ENCODE assay signal across 30 mouse cellular contexts in the genomic region with DNA sequence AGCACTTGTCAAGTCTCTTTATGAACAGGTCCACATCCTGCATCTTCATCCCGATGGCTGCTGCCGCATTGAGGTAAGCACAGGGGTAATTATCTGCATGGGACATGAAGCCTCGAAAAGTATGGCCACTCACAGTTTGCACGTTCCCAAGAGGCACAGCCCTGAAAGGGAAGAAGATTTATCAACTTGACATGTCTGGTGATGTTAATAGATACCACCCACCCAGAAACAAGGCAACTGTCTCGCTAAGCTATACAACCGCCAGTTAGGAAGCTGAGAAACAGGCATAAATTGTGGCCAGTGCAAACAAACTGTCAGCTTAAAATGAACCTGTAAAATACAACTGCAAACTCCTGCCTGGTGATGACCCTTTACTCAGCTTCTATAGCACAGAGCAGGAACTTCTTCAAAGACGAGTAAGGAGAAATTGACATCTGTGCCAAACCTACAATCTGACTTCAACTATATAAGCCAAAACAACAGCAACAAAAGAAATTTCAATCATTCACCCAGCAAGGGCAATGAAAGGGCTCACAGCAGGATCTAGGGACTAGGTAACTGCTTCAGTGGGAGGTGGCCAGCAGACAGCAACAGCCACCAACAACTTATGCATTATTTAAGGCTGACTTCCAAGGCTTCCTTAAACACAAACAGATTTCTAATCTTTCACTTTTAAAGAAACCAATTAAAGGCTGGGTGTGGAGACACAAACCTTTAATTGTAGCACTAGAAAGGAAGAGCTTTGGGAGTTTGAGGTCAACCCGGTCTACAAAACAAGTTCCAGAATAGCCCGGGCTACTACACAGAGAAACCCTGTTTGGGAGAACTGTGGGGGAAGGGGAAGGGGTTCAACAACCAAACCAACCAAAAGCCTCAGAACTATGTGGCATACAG. TPM values are rescaled to one million over a fixed set of nuclear protein-coding genes. Genes with fewer than 3 reads are reported as not detected.
A peak's percentile ranks its signal among the peaks of the same experiment; 100 is the strongest.
DNase-seq lines count a peak whose midpoint lies in the region; ATAC-seq and TF ChIP-seq lines count a peak whose summit lies in the region.
"Had no signal": no experiment of that assay in that cellular context is flagged by ENCODE, and none has a peak within 500 bp of the region (broad histone marks: within the 10 kb centered on the region; RNA-seq: fewer than 3 reads in every experiment).

No protein-coding gene starts in this region.

- no peak for TF ChIP-seq CTCF in stomach, postnatal 0 days (IDR thresholded peaks at IDR 0.05; ENCODE audit: low read depth)

- H3K9me3 ChIP-seq in hindbrain, embryonic 11.5 days (ENCODE audit: control insufficient read depth, low read length) = no peaks in the 10 kb centered on the region
- no peaks in the 10 kb centered on the region for H3K9me3 ChIP-seq in hindbrain, embryonic 14.5 days (ENCODE audit: control insufficient read depth, low read length)
- peaks cover 4% of the 10 kb centered on the region; the same call in 1 of the 2 replicates for H3K9me3 ChIP-seq in stomach, embryonic 14.5 days (ENCODE audit: control insufficient read depth, low read depth, low read length)
- H3K9me3 ChIP-seq in stomach, postnatal 0 days (ENCODE audit: control insufficient read depth, low read length) = no peaks in the 10 kb centered on the region
- H3K9me3 ChIP-seq: embryonic facial prominence, embryonic 12.5 days; forebrain, embryonic 13.5 days; heart, embryonic 15.5 days; limb, embryonic 10.5 days; liver, embryonic 15.5 days; lung, embryonic 15.5 days; midbrain, embryonic 12.5 days; neural tube, embryonic 13.5 days had no signal

- H3K36me3 ChIP-seq in hindbrain, embryonic 11.5 days (ENCODE audit: control insufficient read depth, insufficient read depth, low read length) = 0 out of 2 replicates have a peak, but pooled peaks cover 7% of the 10 kb centered on the region
- H3K36me3 ChIP-seq in hindbrain, embryonic 14.5 days (replicated peaks; ENCODE audit: control insufficient read depth, insufficient read depth) = peaks cover 42% of the 10 kb centered on the region
- peaks cover 28% of the 10 kb centered on the region for H3K36me3 ChIP-seq in stomach, embryonic 14.5 days (ENCODE audit: control insufficient read depth, insufficient read depth, low read length)
- H3K36me3 ChIP-seq in stomach, postnatal 0 days (ENCODE audit: control insufficient read depth, insufficient read depth, low read length) = peaks cover 26% of the 10 kb centered on the region

- 48% methylated on average over 9 of the region's 9 CpGs for WGBS in hindbrain, embryonic 11.5 days
- WGBS in hindbrain, embryonic 14.5 days = 41% methylated on average over 9 of the region's 9 CpGs
- WGBS in stomach, embryonic 14.5 days = 25% methylated on average over 9 of the region's 9 CpGs
- WGBS in stomach, postnatal 0 days = 39% methylated on average over 9 of the region's 9 CpGs

- ATAC-seq in hindbrain, embryonic 11.5 days (ENCODE audit: low FRiP score) = peak; percentile 57; the same call in 1 of the 2 replicates
- no peak for ATAC-seq in hindbrain, embryonic 14.5 days (ENCODE audit: low FRiP score)
- ATAC-seq in stomach, embryonic 14.5 days (ENCODE audit: insufficient number of reproducible peaks, insufficient read depth, low FRiP score, low read depth) = peak; percentile 37; the same call in 1 of the 2 replicates
- no peak for ATAC-seq in stomach, postnatal 0 days (ENCODE audit: low FRiP score, low TSS enrichment)
- ATAC-seq: CD4-positive, CD25-positive, alpha-beta regulatory T cell, adult 4 months; forebrain, embryonic 13.5 days; hindbrain, embryonic 16.5 days had no signal

- no peak overlapping the region for H3K4me2 ChIP-seq in hindbrain, embryonic 11.5 days (replicated peaks; ENCODE audit: low read depth, low read length)
- no peak overlapping the region for H3K4me2 ChIP-seq in hindbrain, embryonic 14.5 days (replicated peaks)
- no peak overlapping the region for H3K4me2 ChIP-seq in stomach, embryonic 14.5 days (replicated peaks; ENCODE audit: low read depth, low read length)
- H3K4me2 ChIP-seq in stomach, postnatal 0 days (replicated peaks; ENCODE audit: low read depth) = no peak overlapping the region
- H3K4me2 ChIP-seq: embryonic facial prominence, embryonic 12.5 days; forebrain, embryonic 13.5 days; heart, embryonic 15.5 days; liver, embryonic 15.5 days; lung, embryonic 15.5 days; midbrain, embryonic 12.5 days; neural tube, embryonic 13.5 days had no signal

- H3K4me1 ChIP-seq in hindbrain, embryonic 11.5 days (replicated peaks; ENCODE audit: control insufficient read depth, insufficient read depth, low read length) = no peaks in the 10 kb centered on the region
- no peaks in the 10 kb centered on the region for H3K4me1 ChIP-seq in hindbrain, embryonic 14.5 days (replicated peaks; ENCODE audit: control insufficient read depth, insufficient read depth, low read length)
- peaks cover 7% of the 10 kb centered on the region; the same call in 1 of the 2 replicates for H3K4me1 ChIP-seq in stomach, embryonic 14.5 days (ENCODE audit: control insufficient read depth, insufficient read depth, low read length)
- no peaks in the 10 kb centered on the region for H3K4me1 ChIP-seq in stomach, postnatal 0 days (replicated peaks; ENCODE audit: control insufficient read depth, insufficient read depth)
- H3K4me1 ChIP-seq: embryonic facial prominence, embryonic 12.5 days; forebrain, embryonic 13.5 days; heart, embryonic 15.5 days; liver, embryonic 15.5 days; lung, embryonic 15.5 days; midbrain, embryonic 12.5 days had no signal

- no peak overlapping the region for H3K4me3 ChIP-seq in hindbrain, embryonic 11.5 days (ENCODE audit: low read depth, low read length)
- no peak overlapping the region for H3K4me3 ChIP-seq in hindbrain, embryonic 14.5 days (replicated peaks; ENCODE audit: low read length)
- no peak overlapping the region for H3K4me3 ChIP-seq in stomach, embryonic 14.5 days (ENCODE audit: low read depth, low read length)
- no peak overlapping the region for H3K4me3 ChIP-seq in stomach, postnatal 0 days (ENCODE audit: low read depth, low read length)
- H3K4me3 ChIP-seq: embryonic facial prominence, embryonic 12.5 days; erythroblast, embryonic 14.5 days; forebrain, embryonic 13.5 days; heart, embryonic 15.5 days; limb, embryonic 10.5 days; liver, embryonic 15.5 days; lung, embryonic 15.5 days; midbrain, embryonic 12.5 days; neural tube, embryonic 13.5 days had no signal

- H3K9ac ChIP-seq in hindbrain, embryonic 11.5 days (ENCODE audit: low read depth, low read length) = no peak overlapping the region
- no peak overlapping the region for H3K9ac ChIP-seq in hindbrain, embryonic 14.5 days
- H3K9ac ChIP-seq in stomach, embryonic 14.5 days (replicated peaks; ENCODE audit: low read depth, low read length) = no peak overlapping the region
- no peak overlapping the region for H3K9ac ChIP-seq in stomach, postnatal 0 days (ENCODE audit: low read length)
- H3K9ac ChIP-seq: embryonic facial prominence, embryonic 12.5 days; forebrain, embryonic 13.5 days; heart, embryonic 15.5 days; liver, embryonic 15.5 days; lung, embryonic 15.5 days; midbrain, embryonic 12.5 days; neural tube, embryonic 13.5 days had no signal

- no peak for TF ChIP-seq EP300 in stomach, postnatal 0 days (optimal IDR thresholded peaks at IDR 0.05)

- no peaks in the 10 kb centered on the region for H3K27me3 ChIP-seq in hindbrain, embryonic 11.5 days (ENCODE audit: control insufficient read depth, insufficient read depth, low read length)
- H3K27me3 ChIP-seq in hindbrain, embryonic 14.5 days (ENCODE audit: control insufficient read depth, insufficient read depth, low read length) = no peaks in the 10 kb centered on the region
- no peaks in the 10 kb centered on the region for H3K27me3 ChIP-seq in stomach, embryonic 14.5 days (ENCODE audit: control insufficient read depth, insufficient read depth, low read length)
- no peaks in the 10 kb centered on the region for H3K27me3 ChIP-seq in stomach, postnatal 0 days (ENCODE audit: control insufficient read depth, insufficient read depth, low read length)
- H3K27me3 ChIP-seq: embryonic facial prominence, embryonic 12.5 days; forebrain, embryonic 13.5 days; heart, embryonic 15.5 days; liver, embryonic 15.5 days; lung, embryonic 15.5 days; midbrain, embryonic 12.5 days had no signal

- H3K27ac ChIP-seq in hindbrain, embryonic 11.5 days (ENCODE audit: low read depth, low read length) = no peak overlapping the region
- H3K27ac ChIP-seq in hindbrain, embryonic 14.5 days = no peak overlapping the region
- H3K27ac ChIP-seq in stomach, embryonic 14.5 days (ENCODE audit: low read length) = no peak overlapping the region
- H3K27ac ChIP-seq in stomach, postnatal 0 days (replicated peaks) = no peak overlapping the region
- H3K27ac ChIP-seq: embryonic facial prominence, embryonic 12.5 days; forebrain, embryonic 13.5 days; heart, embryonic 15.5 days; limb, embryonic 10.5 days; liver, embryonic 15.5 days; lung, embryonic 15.5 days; macrophage; midbrain, embryonic 12.5 days; neural tube, embryonic 13.5 days had no signal

- peak; percentile 24 for DNase-seq in hindbrain, embryonic 11.5 days (ENCODE audit: low spot score)
- DNase-seq in hindbrain, embryonic 14.5 days (ENCODE audit: low spot score) = no peak
- DNase-seq in stomach, postnatal 0 days (ENCODE audit: low spot score) = no peak
- peak; percentile 24 for DNase-seq in embryo, embryonic 11.5 days (ENCODE audit: low read depth, low spot score)
- no peak for DNase-seq in cerebellum, adult 9-10 months
- DNase-seq in lung, postnatal 4 days = no peak
- no peak for DNase-seq in kidney, adult 18-20 months
- DNase-seq: adrenal gland, postnatal 10 days; cerebellum, adult 18-20 months; cerebellum, postnatal 25 days; gastrocnemius, postnatal 36 days; heart, postnatal 4 days; kidney, adult 11 months; kidney, postnatal 10 days; liver; right cerebral cortex, adult 18-20 months; thymus, postnatal 14 days had no signal

RNA-seq across cellular contexts. Expression of a gene that starts 25.3 kb away (rescaled TPM):
- polyA plus RNA-seq in hindbrain, embryonic 11.5 days (2014; fragmentation: Nextera tagmentation; extraction: Ambion mirVana) = 7.2 and 7.6 TPM in 2 replicates
- 7.5 and 7.7 TPM in 2 replicates for polyA plus RNA-seq in hindbrain, embryonic 14.5 days (2014; fragmentation: Nextera tagmentation; extraction: Ambion mirVana)
- polyA plus RNA-seq in stomach, embryonic 14.5 days (2014; fragmentation: Nextera tagmentation; extraction: Ambion mirVana) = 9.2 and 10.0 TPM in 2 replicates
- polyA plus RNA-seq in stomach, postnatal 0 days (2015; fragmentation: Nextera tagmentation; extraction: Ambion mirVana) = 6.1 and 6.2 TPM in 2 replicates

Comparison
In these comparisons a context has a peak if more than half of its experiments do, and no peak if none do; other contexts are left out.
1. ATAC-seq: peak in hindbrain, embryonic 11.5 days (single experiment) and stomach, embryonic 14.5 days (single experiment); none in hindbrain, embryonic 14.5 days (single experiment) and stomach, postnatal 0 days (single experiment).
2. DNase-seq: peak in hindbrain, embryonic 11.5 days (single experiment) and embryo, embryonic 11.5 days (single experiment); none in hindbrain, embryonic 14.5 days (single experiment), stomach, postnatal 0 days (single experiment), cerebellum, adult 9-10 months (single experiment), lung, postnatal 4 days (0 of 2) and kidney, adult 18-20 months (single experiment).